Mouse (Mus musculus): ENCODE results near the gene Lrpap1. TPM values are rescaled to one million over a fixed set of nuclear protein-coding genes. Genes with fewer than 3 reads are reported as not detected.

Lrpap1 gene
- polyA plus RNA-seq, 1 experiment, result 113 TPM

DNA sequence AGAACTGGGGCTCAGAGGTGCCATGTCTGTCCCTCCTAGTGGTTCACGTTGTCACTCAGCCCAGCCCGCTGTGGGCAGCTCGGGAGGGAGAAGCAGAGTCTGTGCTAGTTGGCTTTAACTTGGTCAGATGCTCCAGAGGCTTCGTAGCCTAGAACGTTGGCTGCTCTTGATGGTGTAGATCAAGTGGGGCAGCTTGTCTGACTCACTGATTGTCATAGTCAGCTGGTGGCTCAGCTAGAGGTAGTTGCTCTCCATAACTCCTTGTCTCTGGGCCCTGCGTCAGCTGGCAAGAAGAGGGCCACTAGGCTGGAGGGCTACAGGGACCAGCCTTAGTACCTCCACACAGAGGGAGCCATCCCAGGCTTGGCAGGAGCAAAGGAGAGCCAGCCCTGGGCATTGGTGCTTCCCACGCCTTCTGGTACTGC is 24.2 kb upstream of the Lrpap1 start:
- TF ChIP-seq CTCF (IDR thresholded peaks at IDR 0.05; ENCODE audit: extremely low read depth, insufficient read depth, low read length) (no peak), POLR2A (IDR thresholded peaks at IDR 0.05; ENCODE audit: extremely low read depth, insufficient read depth, low read length) (no peak)
- Histone ChIP-seq H3K4me1 (ENCODE audit: control insufficient read depth, insufficient read depth, low read length) (no peaks in the 10 kb centered on the region; the same call in 1 of the 2 replicates), H3K27ac (ENCODE audit: insufficient read depth, low read length) (peak overlapping the region; percentile 17), H3K4me3 (ENCODE audit: insufficient read depth, low read length) (no peak overlapping the region)

DNA sequence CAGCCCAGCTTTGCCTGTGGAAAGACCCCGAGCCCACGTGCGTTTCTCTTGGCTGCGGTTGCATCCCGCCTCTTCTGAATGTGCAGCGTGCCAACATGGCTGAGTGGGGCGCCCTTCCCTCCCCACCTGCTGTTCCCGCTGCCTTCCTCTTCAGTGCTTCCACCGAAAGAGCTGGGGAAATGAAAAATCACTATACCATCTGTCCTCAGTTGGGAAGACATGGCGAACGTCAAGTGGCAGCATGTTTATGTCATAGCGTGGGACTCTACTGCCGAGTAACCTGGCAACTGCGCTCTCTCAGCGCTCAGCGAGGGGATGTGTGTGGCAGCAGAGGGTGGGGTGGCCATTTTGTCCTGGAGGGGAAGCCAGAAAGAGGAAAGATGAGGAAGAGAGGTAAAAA is 23.6 kb upstream of the Lrpap1 start:
- Histone ChIP-seq H3K4me3 (ENCODE audit: insufficient read depth, low read length) (no peak overlapping the region), H3K27ac (ENCODE audit: insufficient read depth, low read length) (peak overlapping the region; percentile 17), H3K4me1 (ENCODE audit: control insufficient read depth, insufficient read depth, low read length) (no peaks in the 10 kb centered on the region; the same call in 1 of the 2 replicates)
- no peak for TF ChIP-seq POLR2A (IDR thresholded peaks at IDR 0.05; ENCODE audit: extremely low read depth, insufficient read depth, low read length)
- no peak for TF ChIP-seq CTCF (IDR thresholded peaks at IDR 0.05; ENCODE audit: extremely low read depth, insufficient read depth, low read length)

DNA sequence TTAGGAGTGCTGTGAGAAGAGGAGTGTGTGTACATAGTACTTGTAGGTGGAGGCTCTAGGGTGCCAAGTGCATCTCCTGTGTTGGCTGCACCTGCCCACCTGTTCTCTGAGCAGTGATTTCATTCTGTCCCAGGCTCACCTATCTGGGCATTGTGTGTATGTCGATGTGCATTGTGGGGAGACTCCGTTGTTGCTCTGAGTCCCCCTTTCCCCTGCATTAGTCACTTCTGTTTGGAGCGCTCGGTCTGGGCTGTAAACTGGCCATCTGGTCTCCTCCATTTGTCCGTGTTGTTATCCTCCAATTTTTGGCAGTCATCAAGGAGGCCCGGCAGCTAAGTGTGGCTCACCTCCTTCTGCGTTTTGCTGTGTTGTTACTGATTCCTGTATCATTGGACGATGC is 14.5 kb upstream of the Lrpap1 start:
- Histone ChIP-seq H3K27ac (ENCODE audit: insufficient read depth, low read length) (no peak overlapping the region), H3K4me3 (ENCODE audit: insufficient read depth, low read length) (no peak overlapping the region), H3K4me1 (ENCODE audit: control insufficient read depth, insufficient read depth, low read length) (no peaks in the 10 kb centered on the region)
- TF ChIP-seq POLR2A (IDR thresholded peaks at IDR 0.05; ENCODE audit: extremely low read depth, insufficient read depth, low read length) (no peak), CTCF (IDR thresholded peaks at IDR 0.05; ENCODE audit: extremely low read depth, insufficient read depth, low read length) (no peak)

DNA sequence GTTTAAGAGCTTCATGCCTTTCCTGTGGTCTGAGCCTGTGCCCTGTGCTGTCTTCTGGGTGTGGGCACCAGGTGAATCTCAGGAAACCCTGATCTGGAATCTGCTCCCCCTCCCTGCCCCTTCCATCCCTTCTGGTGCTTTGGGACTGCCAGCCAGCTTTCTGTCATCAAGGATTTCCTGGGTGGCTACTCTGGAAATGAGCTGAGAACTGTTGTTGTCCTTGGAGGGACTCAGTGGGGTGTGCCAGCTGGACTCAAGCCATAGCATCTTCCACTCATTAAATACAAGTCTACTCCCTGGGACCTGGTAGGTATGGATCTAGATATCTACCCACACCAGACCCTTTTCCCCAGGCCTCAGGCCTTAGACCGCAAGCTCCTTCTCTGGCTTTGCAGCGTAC is 12.9 kb upstream of the Lrpap1 start:
- Histone ChIP-seq H3K4me3 (ENCODE audit: insufficient read depth, low read length) (no peak overlapping the region), H3K27ac (ENCODE audit: insufficient read depth, low read length) (no peak overlapping the region), H3K4me1 (ENCODE audit: control insufficient read depth, insufficient read depth, low read length) (no peaks in the 10 kb centered on the region)
- TF ChIP-seq POLR2A (IDR thresholded peaks at IDR 0.05; ENCODE audit: extremely low read depth, insufficient read depth, low read length) (no peak), CTCF (IDR thresholded peaks at IDR 0.05; ENCODE audit: extremely low read depth, insufficient read depth, low read length) (no peak)

DNA sequence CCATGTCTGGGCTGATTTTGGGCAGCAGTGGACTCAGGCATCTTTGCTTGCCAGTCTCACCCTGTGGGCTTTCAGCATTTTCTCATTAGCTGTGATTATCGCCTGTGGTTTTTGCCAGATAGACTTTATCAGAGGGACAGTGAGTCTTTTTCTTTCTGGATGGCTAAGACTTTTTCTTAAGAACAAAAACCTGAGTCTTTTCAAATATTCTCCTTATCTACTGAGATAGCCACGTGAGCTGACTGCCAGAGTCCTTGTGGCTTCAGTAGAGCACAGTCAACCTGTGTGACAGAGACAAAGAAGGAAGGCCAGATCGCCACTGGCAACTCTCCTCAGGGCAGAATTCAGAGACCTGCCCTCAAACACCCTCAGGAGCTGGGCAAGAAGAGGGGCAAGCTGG is 12.1 kb upstream of the Lrpap1 start:
- Histone ChIP-seq H3K4me1 (ENCODE audit: control insufficient read depth, insufficient read depth, low read length) (0 out of 2 replicates have a peak, but pooled peaks cover 3% of the 10 kb centered on the region), H3K4me3 (ENCODE audit: insufficient read depth, low read length) (no peak overlapping the region), H3K27ac (ENCODE audit: insufficient read depth, low read length) (no peak overlapping the region)
- TF ChIP-seq POLR2A (IDR thresholded peaks at IDR 0.05; ENCODE audit: extremely low read depth, insufficient read depth, low read length) (no peak), CTCF (IDR thresholded peaks at IDR 0.05; ENCODE audit: extremely low read depth, insufficient read depth, low read length) (no peak)

DNA sequence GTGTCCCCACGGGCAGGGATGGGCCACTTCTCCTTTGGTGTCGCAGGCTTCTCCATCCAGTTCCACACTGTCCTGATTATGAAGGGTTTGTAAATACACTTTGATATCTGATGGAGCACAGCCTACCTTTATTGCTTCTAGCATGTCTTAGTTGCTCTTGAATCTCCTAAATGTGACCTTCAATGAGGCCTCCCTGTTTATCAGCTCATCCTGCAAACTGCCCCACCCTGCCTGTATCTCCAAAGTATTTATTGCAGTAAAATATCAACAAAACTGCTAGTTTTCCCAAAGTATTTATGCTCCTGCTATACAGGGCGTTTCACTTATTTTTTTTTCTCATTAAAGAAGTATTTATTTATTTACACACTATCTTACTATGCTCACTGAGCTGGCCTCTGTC is 10.4 kb upstream of the Lrpap1 start:
- no peak for TF ChIP-seq CTCF (IDR thresholded peaks at IDR 0.05; ENCODE audit: extremely low read depth, insufficient read depth, low read length)
- TF ChIP-seq POLR2A (IDR thresholded peaks at IDR 0.05; ENCODE audit: extremely low read depth, insufficient read depth, low read length), result no peak

DNA sequence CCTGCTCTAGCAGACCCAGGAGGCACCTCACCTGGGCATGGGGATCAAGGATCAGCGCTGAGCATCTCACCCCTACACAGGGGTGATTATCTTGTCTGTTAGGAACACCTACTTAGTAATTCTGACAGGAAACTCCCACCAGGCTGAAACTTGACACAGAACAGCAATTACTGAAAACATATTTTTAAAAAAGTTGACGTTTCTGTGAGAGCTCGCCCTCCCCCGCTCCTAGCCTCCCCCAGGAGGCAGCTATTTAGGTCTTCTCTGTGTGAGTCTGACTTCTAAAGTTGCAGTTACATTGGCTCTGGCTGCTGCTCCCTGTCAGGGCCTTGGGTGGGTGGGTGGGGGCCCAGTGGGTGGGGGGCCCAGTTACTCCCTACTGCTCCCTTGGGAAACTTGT is 6.9 kb upstream of the Lrpap1 start:
- no peak for TF ChIP-seq CTCF (IDR thresholded peaks at IDR 0.05; ENCODE audit: extremely low read depth, insufficient read depth, low read length)
- no peak for TF ChIP-seq POLR2A (IDR thresholded peaks at IDR 0.05; ENCODE audit: extremely low read depth, insufficient read depth, low read length)
- Histone ChIP-seq H3K27ac (ENCODE audit: insufficient read depth, low read length) (no peak overlapping the region), H3K4me3 (ENCODE audit: insufficient read depth, low read length) (no peak overlapping the region), H3K4me1 (ENCODE audit: control insufficient read depth, insufficient read depth, low read length) (0 out of 2 replicates have a peak, but pooled peaks cover 6% of the 10 kb centered on the region)

More for the DNA sequence above, 10.4 kb upstream of the Lrpap1 start:
- Histone ChIP-seq H3K4me1 (ENCODE audit: control insufficient read depth, insufficient read depth, low read length) (0 out of 2 replicates have a peak, but pooled peaks cover 6% of the 10 kb centered on the region), H3K27ac (ENCODE audit: insufficient read depth, low read length) (no peak overlapping the region), H3K4me3 (ENCODE audit: insufficient read depth, low read length) (no peak overlapping the region)

DNA sequence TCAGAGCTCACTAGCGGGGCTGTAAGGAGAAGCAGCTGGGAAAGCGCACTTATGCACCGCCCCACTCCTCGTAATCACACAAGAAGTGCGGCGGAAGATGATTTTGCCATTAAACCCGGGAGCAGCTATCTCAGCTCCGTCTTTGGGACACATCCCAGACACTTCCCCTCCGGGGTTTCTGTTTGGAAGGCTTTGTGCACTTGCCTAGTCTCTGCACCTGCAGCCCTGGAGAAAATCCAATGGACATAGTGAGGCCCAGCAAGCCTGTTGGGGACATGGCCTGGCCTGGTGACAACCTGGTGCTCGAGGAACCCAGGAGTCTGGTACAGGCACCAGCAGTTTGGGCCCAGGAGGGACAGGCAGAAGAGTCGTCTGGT is 344 bp upstream of the Lrpap1 start:
- peak overlapping the region; percentile 63 for H3K4me3 ChIP-seq (ENCODE audit: insufficient read depth, low read length)
- no peak for TF ChIP-seq CTCF (IDR thresholded peaks at IDR 0.05; ENCODE audit: extremely low read depth, insufficient read depth, low read length)
- TF ChIP-seq POLR2A (IDR thresholded peaks at IDR 0.05; ENCODE audit: extremely low read depth, insufficient read depth, low read length), result no peak
- H3K4me1 ChIP-seq (ENCODE audit: control insufficient read depth, insufficient read depth, low read length), result peaks cover 5% of the 10 kb centered on the region
- H3K27ac ChIP-seq (ENCODE audit: insufficient read depth, low read length), result no peak overlapping the region; the same call in 1 of the 2 replicates

DNA sequence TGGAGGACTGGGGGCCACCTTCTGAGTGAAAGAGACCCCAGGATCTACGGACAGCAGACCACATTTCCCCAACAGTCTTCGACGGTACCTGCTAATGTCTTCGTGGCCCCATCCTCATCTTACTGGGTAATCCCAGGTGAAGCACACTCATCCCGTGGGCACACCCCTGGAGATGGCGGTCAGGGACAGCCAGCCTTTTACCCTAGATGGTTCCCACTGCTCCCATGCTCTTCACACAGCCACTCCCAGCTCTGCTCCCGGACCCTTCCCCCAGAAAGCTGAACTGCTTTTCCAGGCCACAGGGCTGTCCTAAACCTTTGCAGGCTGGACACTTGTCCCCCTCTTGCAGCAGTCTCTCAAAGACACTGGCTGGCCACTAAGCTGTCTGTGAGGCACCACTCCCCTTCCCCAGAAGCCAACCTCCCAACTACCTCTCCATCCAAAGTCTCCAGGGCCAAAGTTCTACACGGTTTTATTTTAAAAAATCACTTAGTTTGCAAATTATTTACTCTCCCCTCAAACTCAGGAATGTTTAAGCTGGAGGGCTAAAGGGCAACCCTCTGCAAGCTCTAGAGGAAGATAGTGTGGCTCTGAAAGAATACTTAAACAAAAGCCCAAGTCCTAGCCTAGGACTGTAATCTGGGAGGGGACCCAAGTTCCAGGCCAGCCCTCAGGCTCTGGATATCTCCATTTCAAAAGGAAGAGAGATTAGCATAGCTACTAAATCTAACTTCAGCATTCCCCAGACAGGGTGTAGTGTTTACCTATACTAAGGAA is 1.2 kb downstream of the Lrpap1 start:
- peak overlapping the region; percentile 63 for H3K4me3 ChIP-seq (ENCODE audit: insufficient read depth, low read length)
- TF ChIP-seq CTCF (IDR thresholded peaks at IDR 0.05; ENCODE audit: extremely low read depth, insufficient read depth, low read length), result no peak
- TF ChIP-seq POLR2A (IDR thresholded peaks at IDR 0.05; ENCODE audit: extremely low read depth, insufficient read depth, low read length), result no peak
- H3K27ac ChIP-seq (ENCODE audit: insufficient read depth, low read length), result no peak overlapping the region
- peaks cover 5% of the 10 kb centered on the region for H3K4me1 ChIP-seq (ENCODE audit: control insufficient read depth, insufficient read depth, low read length)

DNA sequence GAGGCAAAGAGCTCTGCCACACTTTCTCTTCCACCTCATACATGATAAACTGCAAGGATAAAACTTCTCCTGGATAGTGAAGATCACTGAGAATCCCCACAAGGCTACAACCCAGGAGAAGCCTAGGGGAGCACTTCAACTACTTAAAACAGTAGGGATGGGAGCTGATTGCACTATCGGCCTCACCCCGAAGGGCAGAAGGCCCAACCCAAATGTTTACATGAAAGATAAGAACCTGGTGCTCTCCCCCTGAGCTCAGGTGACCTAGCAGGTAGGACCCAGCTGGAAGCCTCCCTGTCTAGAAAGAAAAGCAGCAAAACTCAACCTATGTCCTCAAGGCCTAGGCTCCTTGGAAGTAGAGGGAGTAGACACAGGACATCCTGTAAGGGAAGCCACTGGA is 2.0 kb downstream of the Lrpap1 start:
- Histone ChIP-seq H3K27ac (ENCODE audit: insufficient read depth, low read length) (no peak overlapping the region), H3K4me1 (ENCODE audit: control insufficient read depth, insufficient read depth, low read length) (peaks cover 5% of the 10 kb centered on the region), H3K4me3 (ENCODE audit: insufficient read depth, low read length) (peak overlapping the region; percentile 63)
- TF ChIP-seq CTCF (IDR thresholded peaks at IDR 0.05; ENCODE audit: extremely low read depth, insufficient read depth, low read length) (no peak), POLR2A (IDR thresholded peaks at IDR 0.05; ENCODE audit: extremely low read depth, insufficient read depth, low read length) (no peak)
